Mouse (Mus musculus): ENCODE measurements around the gene Ecm1.

DNA sequence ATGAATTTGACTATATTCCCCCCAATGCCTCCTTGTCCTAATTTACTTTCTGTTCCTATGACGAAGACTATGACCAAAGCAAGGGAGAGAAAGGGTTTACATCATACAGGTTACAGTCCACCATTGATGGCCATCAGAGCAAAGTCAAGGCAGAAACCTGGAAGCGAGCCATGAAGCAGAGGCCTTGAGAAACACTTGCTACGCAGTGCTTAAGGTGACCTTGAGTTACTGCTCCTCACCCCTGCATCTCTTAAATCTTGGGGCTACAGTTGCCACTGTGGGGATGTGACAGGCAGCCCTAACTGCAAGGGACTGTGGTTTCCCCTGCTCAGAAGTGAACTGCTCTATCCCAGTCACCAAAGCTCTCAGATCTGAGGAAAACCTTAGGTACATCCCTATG is 36.1 kb downstream of the Ecm1 start:
- TF ChIP-seq POLR2A (IDR thresholded peaks at IDR 0.05; ENCODE audit: extremely low read depth, insufficient read depth, low read length) (no peak), CTCF (IDR thresholded peaks at IDR 0.05; ENCODE audit: extremely low read depth, insufficient read depth, low read length) (no peak)
